Mouse (Mus musculus) spleen, postnatal 4 days (tissue): ENCODE data around the gene Rasal1.
A peak's percentile ranks its signal among the peaks of the same experiment; 100 is the strongest.

Experiments
- DNase-seq, 2 experiments: peaks; one replicate each; pipeline ENCODE4 v3.0.0; 2022; ENCODE audit warnings: low spot score in 2 of 2

The Rasal1 gene

DNA sequence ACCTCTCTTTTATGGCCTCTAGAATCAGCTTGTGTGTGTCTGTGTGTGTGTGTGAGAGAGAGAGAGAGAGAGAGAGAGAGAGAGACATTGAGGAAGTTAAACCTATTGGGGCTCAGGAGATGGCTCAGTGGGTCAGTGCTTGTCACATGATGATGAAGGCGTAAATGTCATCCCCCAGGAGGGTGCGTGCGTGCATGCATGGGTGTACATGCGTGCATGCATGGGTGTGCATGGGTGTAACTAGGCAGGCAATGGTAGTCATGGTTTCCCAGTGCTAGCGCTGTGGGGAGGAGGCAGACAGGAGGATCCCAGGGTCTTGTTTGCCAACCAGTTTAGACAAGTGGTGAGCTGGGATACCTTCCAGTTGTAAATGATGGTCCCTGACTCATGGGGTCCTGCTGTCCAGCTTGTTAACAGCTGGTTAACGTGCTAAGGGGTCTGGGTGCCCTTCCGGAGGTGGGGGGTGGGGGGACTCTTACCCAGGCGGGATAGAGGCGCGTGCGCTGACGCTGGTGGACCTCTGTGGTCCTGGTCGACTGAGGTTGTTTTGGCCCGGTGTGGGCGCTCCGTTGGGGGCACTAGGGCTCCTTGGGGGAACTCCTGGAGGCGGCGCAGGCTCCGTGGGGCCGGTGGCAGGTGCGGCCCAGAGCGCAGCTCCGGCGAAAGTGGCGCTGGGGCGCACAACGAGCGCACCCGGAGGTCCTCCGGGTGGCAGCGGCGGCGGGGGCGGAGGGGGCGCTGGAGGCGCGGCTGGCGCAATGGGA lies 45.5 kb downstream of the Rasal1 start:
- DNase-seq, result peak in 1 of 2 experiments; percentile 50

DNA sequence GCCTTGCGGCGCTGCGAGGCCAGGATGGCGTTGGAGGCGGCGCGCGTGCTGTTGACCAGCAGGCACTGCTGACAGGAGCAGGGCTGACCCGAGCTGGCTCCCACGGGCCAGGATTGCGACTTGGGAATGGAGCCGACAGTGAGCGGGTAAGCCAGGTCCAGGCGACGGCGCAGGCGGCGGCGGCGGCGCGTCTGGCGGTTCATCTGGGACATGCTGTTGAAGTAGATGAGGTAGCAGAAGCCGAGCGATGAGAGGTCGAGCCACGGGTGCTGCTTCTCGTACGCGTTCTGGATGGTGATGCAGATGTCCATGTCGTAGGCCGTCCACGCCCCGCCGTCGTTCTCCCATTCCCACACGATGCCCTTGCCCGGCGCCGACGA lies 46.1 kb downstream of the Rasal1 start:
- no peak for DNase-seq

DNA sequence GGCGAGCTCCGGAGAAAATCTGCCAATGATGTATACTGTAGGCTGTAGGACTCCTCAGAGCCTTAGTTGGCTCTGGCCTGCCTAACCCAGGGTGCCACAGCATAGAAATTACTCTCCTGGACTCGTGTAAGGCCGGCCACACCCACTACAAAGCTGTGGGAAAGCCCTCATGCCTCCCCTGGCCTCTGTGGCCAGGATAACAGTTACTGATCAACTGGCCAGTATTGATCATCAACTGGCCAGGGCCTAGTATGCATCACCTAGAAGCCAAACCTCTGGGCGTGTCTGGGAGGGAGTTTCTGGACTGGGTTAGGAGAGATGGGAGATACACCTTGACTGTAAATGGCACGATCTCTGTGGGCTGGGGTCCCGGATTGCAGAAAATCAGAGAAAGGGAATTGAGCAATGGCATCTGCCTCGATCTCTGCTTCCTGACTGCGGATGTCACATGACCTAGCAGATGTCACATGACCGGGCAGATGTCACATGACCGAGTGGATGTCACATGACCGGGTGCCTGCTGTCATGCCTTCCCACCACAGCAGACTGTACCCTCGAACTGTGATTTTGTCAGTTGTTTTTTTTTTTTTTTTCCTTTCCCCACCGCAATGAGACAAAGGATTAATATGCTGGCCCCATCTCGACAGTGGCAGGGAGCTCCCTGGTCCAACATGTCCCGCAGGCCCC lies 47.6 kb downstream of the Rasal1 start:
- DNase-seq, result no peak

DNA sequence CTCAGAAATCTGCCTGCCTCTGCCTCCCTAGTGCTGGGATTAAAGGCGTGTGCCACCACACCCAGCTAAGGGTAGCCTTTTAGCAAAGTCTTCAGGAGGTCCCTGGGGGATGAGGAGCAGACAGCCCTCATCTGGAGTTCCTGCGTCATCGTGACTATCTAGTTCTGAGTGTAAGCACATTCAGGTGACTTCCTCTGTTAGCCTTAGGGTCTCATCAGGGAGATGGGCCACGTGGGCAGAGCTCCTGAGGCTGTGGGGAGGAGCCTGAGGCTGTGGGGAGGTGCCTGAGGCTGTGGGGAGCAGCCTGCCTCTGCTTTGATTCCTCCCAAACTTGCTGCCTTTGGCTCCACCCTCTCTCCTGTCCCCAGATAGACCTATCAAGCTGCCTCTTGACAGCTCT lies 48.3 kb downstream of the Rasal1 start:
- no peak for DNase-seq

DNA sequence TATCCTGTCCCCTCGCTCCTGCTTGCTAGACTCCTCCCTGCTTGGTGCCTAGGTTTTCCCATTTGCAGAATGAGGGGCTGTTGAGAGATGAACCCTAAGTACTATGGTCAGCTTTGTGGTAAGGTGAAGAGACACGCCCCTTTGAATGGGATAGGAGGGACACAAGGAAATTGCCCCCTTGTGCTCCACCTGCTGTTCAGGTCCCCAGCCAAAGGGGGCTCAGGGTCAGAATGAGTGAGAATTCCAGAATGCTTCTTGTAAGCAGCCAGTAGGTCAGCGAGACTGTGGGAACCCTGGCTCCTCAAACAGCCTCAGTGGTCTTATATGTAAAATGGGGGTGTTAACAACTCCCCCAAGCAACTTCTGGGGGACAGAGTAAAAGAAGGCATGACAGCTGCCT lies 49.6 kb downstream of the Rasal1 start:
- DNase-seq, result no peak

DNA sequence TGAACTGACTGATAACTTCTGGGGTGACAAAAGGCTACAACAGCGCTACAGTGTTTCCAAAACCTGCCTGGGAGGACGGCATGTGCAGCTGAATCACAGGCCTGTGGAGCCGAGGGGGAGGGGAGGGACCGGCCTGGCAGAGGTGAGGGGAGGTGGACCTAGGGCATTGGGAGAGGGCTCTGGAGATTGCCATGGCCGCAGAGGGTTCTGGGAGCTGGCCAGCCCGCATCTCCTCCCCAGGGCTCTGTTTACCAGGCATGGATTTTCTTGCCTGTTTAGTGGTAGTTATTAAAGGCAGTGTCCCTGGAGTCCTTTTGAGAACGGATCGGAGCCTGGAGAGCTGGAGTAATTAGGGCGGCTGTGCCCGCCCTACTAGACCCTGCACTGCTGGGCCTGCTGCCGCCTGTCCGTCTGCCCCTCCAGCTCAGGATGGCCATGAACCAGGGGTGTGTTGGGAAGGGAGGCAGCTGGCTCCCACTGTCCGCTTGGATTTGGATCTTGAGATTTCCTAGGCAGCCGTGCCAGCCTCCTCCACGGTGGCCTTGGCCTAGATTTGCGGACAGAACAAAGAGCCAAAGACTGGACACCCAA lies 50.3 kb downstream of the Rasal1 start:
- no peak for DNase-seq

DNA sequence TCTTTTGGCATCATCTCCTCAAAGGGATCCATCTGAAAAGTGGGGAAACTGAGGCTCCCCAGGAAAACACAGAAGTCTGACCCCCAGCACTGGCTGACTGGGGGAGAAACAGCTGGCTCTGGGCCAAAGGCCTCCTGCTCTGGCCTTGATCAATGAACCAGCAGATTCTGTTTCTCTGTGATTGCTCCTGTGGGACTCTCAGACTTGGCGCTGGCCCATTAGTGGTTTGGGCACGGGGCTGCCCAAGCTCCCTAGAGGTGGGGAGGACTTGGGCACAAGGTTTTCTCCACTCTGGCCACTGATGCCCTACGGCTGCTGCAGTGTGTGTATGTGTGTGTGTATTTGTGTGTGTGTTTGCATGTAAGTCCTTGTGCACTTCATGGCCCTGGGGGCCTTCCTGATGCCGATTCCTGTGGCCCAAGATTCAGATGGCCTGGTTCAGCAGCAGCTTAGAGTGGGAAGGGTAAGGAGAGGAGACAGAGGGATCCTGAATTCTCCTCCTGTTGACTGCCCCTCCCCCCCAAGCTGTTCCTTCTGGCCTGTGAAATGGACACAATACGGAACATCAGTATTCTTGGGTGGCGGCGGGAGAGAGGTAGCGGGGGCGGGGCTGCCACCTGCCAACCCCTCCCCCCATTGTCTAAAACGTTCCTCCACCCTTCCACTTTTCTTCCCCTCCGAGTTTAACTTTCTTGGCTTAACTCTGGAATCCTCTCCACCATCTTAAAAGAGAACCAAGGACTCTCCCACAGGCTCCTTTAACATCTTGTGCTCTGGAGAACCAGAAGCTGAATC lies 52.6 kb downstream of the Rasal1 start:
- DNase-seq, result no peak

DNA sequence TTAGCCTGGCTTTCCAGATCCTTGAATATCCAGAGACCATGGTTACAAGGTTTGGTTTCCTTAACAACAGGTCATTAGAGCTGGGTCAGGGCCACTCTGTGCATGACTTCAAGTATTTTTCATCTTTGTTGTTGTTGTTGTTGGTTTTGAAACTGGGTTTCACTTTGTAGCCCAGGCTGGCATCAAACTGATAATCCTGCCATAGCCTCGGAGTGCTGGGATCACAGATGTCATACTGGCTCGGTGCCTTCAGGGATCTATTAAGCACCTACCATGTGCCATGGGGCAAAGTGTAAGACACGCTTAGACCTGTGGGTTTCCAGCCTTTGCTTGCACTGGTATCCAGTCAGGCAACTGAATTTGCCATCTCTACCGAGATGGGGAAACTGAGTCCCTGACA lies 53.8 kb downstream of the Rasal1 start:
- no peak for DNase-seq

DNA sequence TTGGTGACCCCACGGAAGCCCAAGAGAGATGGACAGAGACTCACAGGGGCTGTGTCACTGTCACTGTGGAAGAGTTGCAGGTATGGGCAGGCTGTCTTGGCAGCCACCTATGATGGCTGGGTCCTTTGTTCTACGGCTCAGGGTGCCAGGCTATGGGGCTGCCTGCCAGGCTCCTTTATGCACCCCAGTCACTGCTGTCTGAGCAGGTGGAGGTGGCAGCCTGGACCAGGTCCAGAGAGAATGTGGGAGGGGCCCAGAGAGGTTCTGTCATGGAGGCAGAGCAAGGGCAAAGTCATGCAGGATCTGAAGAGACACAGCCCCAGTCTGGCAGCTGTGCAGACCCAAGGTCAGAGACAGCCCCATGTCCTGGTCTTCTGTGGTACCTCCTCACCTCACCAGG lies 54.4 kb downstream of the Rasal1 start:
- no peak for DNase-seq

DNA sequence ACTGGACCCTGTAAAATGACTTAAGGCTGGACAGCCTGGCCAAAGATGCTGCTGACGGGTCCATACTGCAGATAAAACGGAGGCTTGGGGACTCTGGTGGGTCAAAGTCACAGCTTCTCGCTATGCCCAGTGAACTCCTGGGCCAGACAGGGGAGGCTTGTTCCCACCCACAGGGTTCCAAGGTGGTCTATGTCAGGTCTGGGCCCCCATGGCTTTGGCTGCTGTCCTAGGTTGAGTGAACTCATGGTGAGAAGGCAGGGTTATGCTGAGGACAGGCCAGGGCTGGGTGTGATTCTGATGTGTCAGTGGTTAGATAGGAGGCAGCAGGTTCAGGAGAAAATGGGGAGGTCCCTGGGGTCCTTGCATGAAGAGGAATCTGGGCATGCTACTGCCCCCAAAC lies 55.0 kb downstream of the Rasal1 start:
- no peak for DNase-seq

DNA sequence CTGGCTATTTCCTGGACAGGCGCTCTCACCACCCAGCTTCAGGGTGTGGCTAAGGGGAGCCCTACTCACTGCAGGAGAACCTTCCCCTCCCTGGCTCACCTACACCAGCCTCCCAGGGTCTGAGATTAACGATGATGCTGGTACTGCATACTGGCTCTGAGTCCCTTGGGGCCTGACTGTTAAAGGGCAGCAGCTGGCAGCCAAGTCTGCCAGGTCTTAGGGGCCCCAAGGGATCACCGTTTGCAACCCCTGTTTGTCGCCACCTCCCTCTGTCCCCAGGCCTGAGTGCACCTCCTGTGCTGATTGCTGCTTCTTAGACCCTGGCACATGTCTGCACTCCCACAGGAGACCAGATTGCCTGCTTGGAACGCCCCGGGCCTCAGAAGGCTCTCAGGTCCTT lies 55.8 kb downstream of the Rasal1 start:
- DNase-seq, result peak in 1 of 2 experiments; percentile 43

DNA sequence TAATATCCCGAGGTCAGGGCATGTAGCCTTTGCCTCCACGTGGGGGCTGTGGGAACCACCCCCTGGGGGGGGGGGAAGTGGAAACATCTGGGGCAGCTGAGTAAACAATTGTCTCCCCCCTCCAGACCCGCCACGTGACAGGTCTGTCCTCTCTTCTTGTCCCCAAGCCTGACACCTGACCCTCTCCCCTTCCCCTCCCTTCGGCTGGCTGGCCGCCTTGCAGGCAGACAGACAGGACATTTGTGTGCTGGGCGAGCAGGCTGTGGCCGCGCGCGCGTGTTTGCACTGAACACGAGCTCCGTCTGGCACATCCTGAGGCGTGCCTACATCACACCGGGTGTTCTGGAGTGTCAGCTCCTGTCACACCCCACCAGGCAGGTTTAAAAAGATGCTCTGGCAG lies 57.9 kb downstream of the Rasal1 start:
- DNase-seq, result no peak

DNA sequence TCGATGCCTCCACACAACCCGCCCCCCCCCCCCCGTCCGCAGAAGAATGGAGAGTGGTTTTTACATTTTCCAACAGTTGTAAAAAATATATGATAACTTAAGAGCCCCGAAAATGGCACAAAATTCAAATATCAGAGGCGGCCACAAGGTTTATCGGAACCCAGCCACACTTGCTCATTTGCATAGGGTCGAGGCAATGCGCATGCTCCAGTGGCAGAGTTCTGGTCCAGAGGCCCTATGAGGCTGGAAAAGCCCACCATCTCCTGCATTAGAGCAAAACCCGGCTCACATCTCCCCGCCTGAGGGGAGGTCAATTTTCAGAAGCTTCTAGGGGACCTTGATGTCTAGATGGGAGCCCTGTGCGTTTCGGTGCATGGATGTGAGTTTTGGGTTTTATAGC lies 58.4 kb downstream of the Rasal1 start:
- no peak for DNase-seq

DNA sequence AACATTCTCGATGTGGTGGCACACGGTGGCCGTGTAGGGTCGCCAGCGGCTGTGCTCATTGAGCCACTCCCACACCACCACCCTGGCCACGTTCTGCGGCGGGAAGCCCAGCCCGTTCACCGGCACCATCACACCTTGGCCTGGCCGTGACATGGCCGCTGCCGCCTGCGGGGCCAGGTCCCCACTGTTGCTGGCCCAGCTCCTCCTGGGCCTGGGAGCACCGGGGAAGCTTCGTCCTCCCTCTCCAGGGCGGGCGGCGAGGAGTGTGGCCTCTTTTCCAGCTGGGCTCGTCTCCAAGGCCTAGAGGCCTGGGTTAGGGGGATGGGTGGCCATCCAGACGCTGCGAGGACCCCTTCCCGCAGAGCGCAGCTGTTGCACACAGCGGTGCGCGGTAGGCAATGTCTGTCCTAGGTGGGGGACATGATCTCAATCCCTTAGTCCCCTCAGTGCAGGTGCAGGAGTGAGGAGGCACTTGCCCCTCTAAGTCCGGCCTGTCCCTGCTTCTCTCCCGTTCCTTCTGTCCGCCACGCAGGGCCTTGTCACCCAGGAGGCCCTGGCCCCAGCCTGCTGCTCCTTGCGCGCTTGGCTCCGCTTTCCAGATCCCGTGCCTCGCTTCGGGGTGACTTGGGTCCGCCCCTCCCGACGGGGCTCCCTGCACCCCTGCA lies 61.7 kb downstream of the Rasal1 start:
- DNase-seq, result no peak

DNA sequence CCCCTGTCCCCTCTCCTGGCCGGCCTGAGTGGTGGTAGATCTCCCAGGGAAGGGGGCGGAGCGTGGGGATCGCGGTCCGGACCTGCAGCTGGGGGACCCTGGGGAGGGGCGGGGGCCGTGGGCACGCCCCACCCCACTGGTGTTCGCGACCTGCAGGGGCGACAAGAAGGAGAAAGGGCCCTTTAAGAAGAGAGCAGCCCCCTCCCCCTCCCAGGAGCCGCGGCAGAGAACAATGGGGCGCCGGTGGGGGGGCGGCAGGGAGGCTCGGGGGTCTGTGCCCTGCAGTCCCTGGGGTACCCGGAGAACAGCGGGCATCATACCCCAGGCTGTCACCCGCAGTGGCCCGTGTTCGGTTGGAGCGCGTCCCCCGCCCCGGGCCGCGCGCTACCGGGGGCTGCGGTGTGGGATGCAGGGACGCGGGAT lies 62.2 kb downstream of the Rasal1 start:
- DNase-seq, result no peak

DNA sequence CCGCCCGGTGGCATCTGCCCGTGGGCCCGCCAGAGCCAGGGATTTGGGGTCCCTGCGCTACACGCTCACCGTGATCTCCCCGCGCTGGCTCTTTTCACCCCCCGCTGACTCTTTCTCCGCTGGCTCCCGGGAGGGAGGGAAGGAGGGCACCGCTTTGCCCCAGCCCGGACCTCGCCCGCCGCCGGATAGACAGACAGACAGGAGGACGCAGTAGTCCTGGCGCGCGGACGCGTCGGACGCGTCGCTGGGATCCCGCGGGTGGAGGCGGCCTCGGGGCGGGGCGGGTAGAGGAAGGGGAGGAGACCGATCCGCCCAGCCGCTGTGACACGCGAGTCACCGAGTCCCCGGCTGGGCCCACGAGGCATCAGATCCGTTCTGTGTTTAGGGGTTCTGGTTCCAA lies 62.8 kb downstream of the Rasal1 start:
- DNase-seq, result peak; percentile 44 to 75

DNA sequence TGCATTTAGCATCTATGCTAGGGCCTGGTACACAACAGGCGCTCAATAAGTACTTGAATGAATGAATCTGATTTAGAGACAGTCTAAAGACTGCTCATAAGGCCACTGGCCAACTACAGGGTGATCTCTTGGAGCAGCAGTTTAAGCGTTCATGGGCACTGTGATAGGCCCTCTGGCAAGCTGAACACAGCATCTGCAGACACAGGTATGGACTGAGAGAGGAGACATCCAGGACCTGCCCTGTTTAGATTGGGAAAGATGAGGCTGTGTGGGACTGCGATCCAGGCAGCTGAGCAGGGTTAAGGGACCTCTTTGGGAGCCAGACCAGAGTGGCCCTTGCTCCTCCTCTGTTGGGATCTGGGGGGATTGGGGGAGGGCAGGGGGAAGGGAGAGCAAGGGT lies 63.2 kb downstream of the Rasal1 start, which contains the start of gene Dtx1:
Gene Dtx1, minus strand, starts transcription at position 101 of the 400 bp plus-strand sequence.
- no peak for DNase-seq

DNA sequence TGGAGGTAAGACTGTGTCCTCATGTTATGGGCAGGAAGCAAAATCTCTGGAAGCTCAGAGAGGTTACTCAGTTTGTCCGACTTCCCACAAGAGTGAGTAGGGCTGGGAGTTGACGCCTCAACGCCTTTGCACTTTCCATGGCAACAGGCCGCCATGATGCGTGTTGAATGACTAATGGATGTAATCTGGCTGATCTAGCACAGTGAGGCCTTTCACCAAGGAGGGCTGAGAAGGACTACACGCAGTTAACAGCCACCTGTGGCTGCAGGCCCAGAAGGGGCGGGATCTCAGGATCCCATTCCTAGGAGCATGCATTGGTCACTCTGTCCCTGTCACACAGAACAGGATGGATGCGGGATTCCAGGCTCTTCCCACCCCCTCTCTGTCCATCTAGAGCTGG lies 64.1 kb downstream of the Rasal1 start:
- peak in 1 of 2 experiments; percentile 53 for DNase-seq

DNA sequence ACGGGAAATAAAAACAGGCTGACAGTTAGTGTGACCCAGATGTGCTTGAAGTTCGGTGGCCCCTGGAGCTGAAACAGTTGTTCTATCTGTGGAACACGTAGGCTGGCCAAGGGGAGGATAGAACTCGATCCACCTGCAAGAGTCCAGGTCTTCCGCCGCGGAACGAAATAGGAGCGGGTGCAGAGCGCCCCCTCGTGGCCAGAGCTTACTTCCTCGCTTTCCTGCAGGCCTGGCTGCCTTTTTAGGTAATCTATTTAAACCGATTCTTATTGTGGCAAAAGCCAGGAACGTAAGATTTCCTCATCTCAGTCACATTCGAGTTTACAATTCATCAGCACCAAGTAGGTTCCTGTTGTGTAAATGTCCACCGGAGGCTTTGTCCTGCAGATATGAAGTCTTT lies 65.7 kb downstream of the Rasal1 start:
- DNase-seq, result peak; percentile 74 to 92

DNA sequence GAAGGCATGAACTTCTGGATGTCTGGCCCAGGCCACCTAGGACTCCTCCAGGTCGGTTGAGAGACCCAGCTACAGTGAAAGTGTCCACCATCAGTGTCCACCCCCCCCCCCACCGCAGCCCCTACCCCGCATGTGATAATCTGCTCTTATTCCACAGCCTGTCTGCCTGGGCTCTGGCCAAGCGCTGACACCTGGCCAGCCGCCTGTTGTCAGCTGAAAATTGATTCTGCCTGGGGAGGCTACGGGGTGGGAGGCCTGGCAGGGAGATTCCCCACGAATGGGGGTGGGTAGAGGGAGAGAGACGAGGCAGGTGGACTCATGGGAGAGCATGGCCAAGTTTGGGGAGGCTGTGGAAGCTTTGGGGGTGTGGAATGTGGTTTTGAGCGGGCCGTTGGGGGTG lies 68.5 kb downstream of the Rasal1 start:
- no peak for DNase-seq

DNA sequence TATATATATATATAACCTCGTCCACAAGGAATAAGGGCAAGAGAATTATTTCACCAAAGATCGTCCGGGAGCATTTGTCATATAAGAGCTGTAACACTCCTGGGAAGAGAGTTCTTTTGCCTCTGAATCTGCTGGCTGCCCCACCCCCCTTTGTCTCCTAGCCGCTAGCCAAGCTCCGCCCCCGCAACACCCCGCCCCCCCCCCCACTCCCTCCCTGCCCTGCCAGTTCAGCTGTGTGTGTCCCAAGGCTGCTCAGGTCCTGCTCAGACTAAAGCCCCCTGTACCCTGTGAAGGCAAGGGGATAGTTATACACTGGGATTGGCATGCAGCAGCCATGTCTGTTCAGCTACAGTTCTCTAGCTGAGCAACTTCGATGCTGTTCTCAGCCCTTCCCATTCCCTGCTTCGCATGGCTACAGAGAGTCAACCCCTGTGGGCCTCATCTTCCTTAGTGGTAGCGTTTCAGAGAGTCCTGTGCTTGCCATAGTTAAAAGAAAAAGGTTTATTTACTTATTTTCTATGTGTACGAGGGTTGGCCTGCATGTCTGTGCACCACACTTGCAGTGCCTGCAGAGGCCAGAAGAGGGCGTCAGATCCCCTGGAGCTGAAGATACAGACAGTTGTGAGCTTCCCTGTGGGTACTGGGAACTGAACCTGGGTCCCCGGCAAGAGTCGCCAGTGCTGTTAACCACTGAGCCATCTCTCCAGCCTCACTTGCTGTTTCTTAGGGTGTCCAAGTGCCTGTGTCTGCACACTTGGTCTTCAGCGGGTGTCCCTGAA lies 70.2 kb downstream of the Rasal1 start:
- no peak for DNase-seq
